Mouse (Mus musculus) forebrain, embryonic 14.5 days (tissue): ENCODE data around the gene Vmn1r4. TPM values are rescaled to one million over a fixed set of nuclear protein-coding genes. Genes with fewer than 3 reads are reported as not detected.

Experiments
- ATAC-seq: fragments of 200-750 bp; cut with Nextera tagmentation; 2 replicates; pipeline ENCODE4 v1.8.0; 2017; ENCODE audit warnings: mild to moderate bottlenecking, moderate library complexity
- DNase-seq: peaks from one replicate; pipeline ENCODE4 v3.0.0-alpha.2; 2015; ENCODE audit warnings: low spot score
- H3K27ac ChIP-seq: fragments of 300-500 bp; sonication (generic); 2 replicates; pipeline ENCODE4 v1.5.1; 2014; ENCODE audit warnings: low read depth, mild to moderate bottlenecking, control low read depth, low read length, moderate library complexity
- H3K27me3 ChIP-seq: fragments of 300-500 bp; sonication (generic); replicated peaks from 2 replicates; pipeline ENCODE4 v1.6.1; 2014; ENCODE audit warnings: low read length, control low read depth, mixed read lengths; ENCODE audit not compliant: control insufficient read depth, insufficient read depth
- H3K36me3 ChIP-seq: fragments of 300-500 bp; sonication (generic); 2 replicates; pipeline ENCODE4 v1.6.1; 2014; ENCODE audit warnings: low read length, control low read depth; ENCODE audit not compliant: control insufficient read depth, insufficient read depth
- H3K4me1 ChIP-seq: fragments of 300-500 bp; sonication (generic); 2 replicates; pipeline ENCODE4 v1.6.1; 2014; ENCODE audit warnings: antibody characterized with exemption, low read length, control low read depth; ENCODE audit not compliant: control insufficient read depth, insufficient read depth
- H3K4me2 ChIP-seq: fragments of 300-500 bp; sonication (generic); 2 replicates; pipeline ENCODE4 v1.6.1; 2014; ENCODE audit warnings: mild to moderate bottlenecking, control low read depth, low read length
- H3K4me3 ChIP-seq: fragments of 300-500 bp; sonication (generic); 2 replicates; pipeline ENCODE4 v1.5.1; 2014; ENCODE audit warnings: low read depth, low read length, control low read depth
- H3K9ac ChIP-seq: fragments of 300-500 bp; sonication (generic); 2 replicates; pipeline ENCODE4 v1.6.1; 2014; ENCODE audit warnings: mild to moderate bottlenecking, low read length, control low read depth, moderate library complexity
- H3K9me3 ChIP-seq: fragments of 300-500 bp; sonication (generic); replicated peaks from 2 replicates; pipeline ENCODE4 v1.6.1; 2016; ENCODE audit warnings: low read length, control low read depth, mixed read lengths; ENCODE audit not compliant: control insufficient read depth
- WGBS: fragments of 180-500 bp; shearing (Covaris S2); extraction: QIAGEN DNeasy Blood & Tissue Kit; methylation state at CpG from one replicate; pipeline ENCODE4 v1.1.7; 2014; 5-methylcytosine and 5-hydroxymethylcytosine counted together
- polyA plus RNA-seq: library from polyadenylated mRNA; unstranded; fragments of >200 nt; fragmentation: Nextera tagmentation; extraction: Ambion mirVana; gene quantifications from 2 replicates; pipeline ENCODE4 v1.2.1, GENCODE M21; 2014

Gene Vmn1r4
- polyA plus RNA-seq, 1 experiment from 2014 or later: 0.33 TPM

GRCm38 (mm10) chr6:56923331-56923725 is 487 bp upstream of the Vmn1r4 start:
- Histone ChIP-seq H3K9ac (peak overlapping the region; percentile 81), H3K4me1 (peaks cover 7% of the 10 kb centered on the region), H3K36me3 (no peaks in the 10 kb centered on the region), H3K4me2 (peak overlapping the region; percentile 54), H3K27me3 (no peaks in the 10 kb centered on the region), H3K4me3 (peak overlapping the region; percentile 68), H3K27ac (peak overlapping the region; percentile 85), H3K9me3 (no peaks in the 10 kb centered on the region; the same call in 1 of the 2 replicates)
- WGBS: 0% methylated on average over 25 of the region's 25 CpGs
- DNase-seq (peak; percentile 73), ATAC-seq (no peak)

- no peak overlapping the region for H3K4me3 ChIP-seq
Observed at GRCm38 (mm10) chr6:56931648-56932415, 8.0 kb downstream of the Vmn1r4 start.

GRCm38 (mm10) chr6:56932464-56932863 is 8.6 kb downstream of the Vmn1r4 start:
- no peaks in the 10 kb centered on the region for H3K36me3 ChIP-seq
- WGBS: 70% methylated on average over 2 of the region's 2 CpGs
- no peak overlapping the region for H3K4me2 ChIP-seq
- no peak overlapping the region for H3K9ac ChIP-seq
- no peaks in the 10 kb centered on the region for H3K27me3 ChIP-seq
- no peak overlapping the region for H3K4me3 ChIP-seq
- ATAC-seq (no peak), DNase-seq (no peak)
- no peaks in the 10 kb centered on the region for H3K4me1 ChIP-seq
- no peak overlapping the region for H3K27ac ChIP-seq
- no peaks in the 10 kb centered on the region for H3K9me3 ChIP-seq

More at GRCm38 (mm10) chr6:56931648-56932415, 8.0 kb downstream of the Vmn1r4 start:
- ATAC-seq: no peak
- H3K27me3 ChIP-seq: no peaks in the 10 kb centered on the region
- H3K4me1 ChIP-seq: no peaks in the 10 kb centered on the region
- no peaks in the 10 kb centered on the region for H3K36me3 ChIP-seq
- no peak for DNase-seq
- H3K27ac ChIP-seq: no peak overlapping the region
- H3K9me3 ChIP-seq: no peaks in the 10 kb centered on the region
- H3K4me2 ChIP-seq: no peak overlapping the region
- 75% methylated on average over 4 of the region's 4 CpGs for WGBS
- H3K9ac ChIP-seq: no peak overlapping the region

DNA sequence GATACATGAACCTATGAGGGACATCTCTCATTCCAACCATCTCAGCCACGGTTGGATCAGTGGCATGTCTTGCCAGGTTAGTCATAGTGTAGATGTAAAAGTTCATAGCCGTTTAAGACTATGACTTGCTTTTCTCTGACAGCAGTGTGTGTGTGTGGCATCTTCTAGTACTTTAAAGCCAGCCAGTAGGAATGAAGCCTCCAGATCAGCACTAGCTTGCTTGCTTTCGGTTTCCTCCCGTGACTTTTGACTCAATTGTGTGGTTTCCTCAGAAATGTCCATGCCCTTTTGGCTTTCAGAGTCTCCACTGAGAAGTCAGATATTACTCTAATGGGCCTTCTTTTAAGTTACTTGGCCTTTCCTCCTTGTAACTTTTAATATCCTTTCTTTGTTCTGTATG is 10.6 kb downstream of the Vmn1r4 start:
- DNase-seq (no peak), ATAC-seq (no peak)
- Histone ChIP-seq H3K4me3 (no peak overlapping the region), H3K36me3 (no peaks in the 10 kb centered on the region), H3K9ac (no peak overlapping the region), H3K27me3 (no peaks in the 10 kb centered on the region), H3K27ac (no peak overlapping the region), H3K4me2 (no peak overlapping the region), H3K4me1 (no peaks in the 10 kb centered on the region), H3K9me3 (no peaks in the 10 kb centered on the region)
- WGBS: 89% methylated on average over 4 of the region's 4 CpGs

DNA sequence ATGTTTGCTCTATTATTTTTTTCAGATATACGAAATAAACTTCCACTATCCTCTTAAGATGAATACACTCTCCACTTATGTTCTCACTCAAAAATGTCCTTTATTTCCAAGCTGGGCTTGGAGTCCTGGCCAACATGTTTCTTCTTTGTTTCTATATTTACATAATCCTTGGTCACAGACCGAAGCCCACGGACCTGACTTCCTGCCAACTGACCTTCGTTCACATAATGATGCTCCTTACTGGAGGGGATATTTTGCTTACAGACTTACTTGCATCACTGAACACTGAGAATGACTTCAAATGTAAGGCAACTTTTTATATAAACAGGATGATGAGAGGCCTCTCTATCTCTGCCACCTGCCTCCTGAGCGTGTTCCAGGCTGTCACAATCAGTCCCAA is 32.6 kb downstream of the Vmn1r4 start:
- Histone ChIP-seq H3K27ac (no peak overlapping the region), H3K4me1 (no peaks in the 10 kb centered on the region), H3K4me2 (no peak overlapping the region), H3K9ac (no peak overlapping the region), H3K9me3 (no peaks in the 10 kb centered on the region), H3K4me3 (no peak overlapping the region), H3K27me3 (no peaks in the 10 kb centered on the region), H3K36me3 (no peaks in the 10 kb centered on the region)
- no peak for ATAC-seq
- no peak for DNase-seq
- WGBS: 79% methylated on average over 5 of the region's 5 CpGs

GRCm38 (mm10) chr6:56969973-56970372 is 46.2 kb downstream of the Vmn1r4 start, which contains the start of gene Vmn1r5:
Gene Vmn1r5 (plus strand): TSS chr6:56970273.
- no peaks in the 10 kb centered on the region for H3K9me3 ChIP-seq
- no peak within 1 kb of the TSS for H3K4me3 ChIP-seq
- H3K27me3 ChIP-seq: no peaks in the 10 kb centered on the region
- no peaks in the 10 kb centered on the region for H3K4me1 ChIP-seq
- H3K4me2 ChIP-seq: no peak within 1 kb of the TSS
- no peak within 1 kb of the TSS for H3K9ac ChIP-seq
- H3K36me3 ChIP-seq: no peaks in the 10 kb centered on the region
- no peak for ATAC-seq
- H3K27ac ChIP-seq: no peak within 1 kb of the TSS
- DNase-seq: no peak

GRCm38 (mm10) chr6:56996943-56997342 is 73.1 kb downstream of the Vmn1r4 start, which contains the start of gene Vmn1r6:
Gene Vmn1r6 (plus strand): TSS chr6:56997243.
- H3K9ac ChIP-seq: no peak within 1 kb of the TSS
- DNase-seq (no peak), ATAC-seq (no peak)
- no peaks in the 10 kb centered on the region for H3K9me3 ChIP-seq
- no peak within 1 kb of the TSS for H3K4me3 ChIP-seq
- no peaks in the 10 kb centered on the region for H3K36me3 ChIP-seq
- no peak within 1 kb of the TSS for H3K27ac ChIP-seq
- WGBS: 93% methylated on average over 2 of the region's 2 CpGs
- no peaks in the 10 kb centered on the region for H3K4me1 ChIP-seq
- no peaks in the 10 kb centered on the region for H3K27me3 ChIP-seq
- H3K4me2 ChIP-seq: no peak within 1 kb of the TSS

Other genes with a start within 250 kb of the Vmn1r4 start
- 113 and 121 TPM in 2 replicates for gene Lsm5, start 219.3 kb upstream of the Vmn1r4 start, polyA plus RNA-seq
- 40.3 and 51.8 TPM in 2 replicates for gene Avl9, start 209.1 kb upstream of the Vmn1r4 start, polyA plus RNA-seq
- 24.2 and 25.2 TPM in 2 replicates for gene Kbtbd2, start 126.2 kb upstream of the Vmn1r4 start, polyA plus RNA-seq
- gene Fkbp9, start 92.0 kb upstream of the Vmn1r4 start, polyA plus RNA-seq: 26.3 and 27.9 TPM in 2 replicates
- 174 and 189 TPM in 2 replicates for gene Nt5c3, start 83 bp upstream of the Vmn1r4 start, polyA plus RNA-seq
- not detected in 2 replicates for gene Vmn1r5, start 46.3 kb downstream of the Vmn1r4 start, polyA plus RNA-seq
- not detected in 2 replicates for gene Vmn1r6, start 73.2 kb downstream of the Vmn1r4 start, polyA plus RNA-seq
- gene Vmn1r7, start 101.3 kb downstream of the Vmn1r4 start, polyA plus RNA-seq: not detected in 2 replicates
- not detected in 2 replicates for gene Vmn1r8, start 108.3 kb downstream of the Vmn1r4 start, polyA plus RNA-seq
- gene Vmn1r9, start 142.8 kb downstream of the Vmn1r4 start, polyA plus RNA-seq: not detected in 2 replicates
- not detected in 2 replicates for gene Vmn1r10, start 185.4 kb downstream of the Vmn1r4 start, polyA plus RNA-seq
- not detected in 2 replicates for gene Vmn1r11, start 209.4 kb downstream of the Vmn1r4 start, polyA plus RNA-seq
- gene Vmn1r12, start 232.9 kb downstream of the Vmn1r4 start, polyA plus RNA-seq: not detected in 2 replicates